Mouse (Mus musculus) adrenal gland, postnatal 25 days (tissue): ENCODE data around the gene Krt80. TPM values are rescaled to one million over a fixed set of nuclear protein-coding genes. Genes with fewer than 3 reads are reported as not detected.

ENCODE experiments used
- DNase-seq: peaks from one replicate; pipeline ENCODE4 v3.0.0; 2021; ENCODE audit warnings: mixed read lengths
- total RNA-seq: library from RNA; stranded (reverse); gene quantifications from 2 replicates; pipeline ENCODE4 v1.2.3, GENCODE M21; 2021

Gene Krt80
- total RNA-seq, 1 experiment from 2014 or later = 1.0 TPM

GRCm38 (mm10) chr15:101374879-101375278 lies 4.9 kb upstream of the Krt80 start:
- DNase-seq = peak; percentile 55

GRCm38 (mm10) chr15:101373286-101373898 lies 3.4 kb upstream of the Krt80 start:
- no peak for DNase-seq

GRCm38 (mm10) chr15:101372131-101372977 lies 2.4 kb upstream of the Krt80 start:
- DNase-seq = no peak

GRCm38 (mm10) chr15:101371141-101371985 lies 1.4 kb upstream of the Krt80 start:
- no peak for DNase-seq

- DNase-seq = peak; percentile 61
Observed at GRCm38 (mm10) chr15:101369382-101370100, 421 bp downstream of the Krt80 start.

GRCm38 (mm10) chr15:101368502-101369381 lies 1.2 kb downstream of the Krt80 start:
- DNase-seq = no peak

GRCm38 (mm10) chr15:101368015-101368414 lies 1.9 kb downstream of the Krt80 start:
- DNase-seq = no peak

- DNase-seq = no peak
Observed at GRCm38 (mm10) chr15:101367497-101367896, 2.5 kb downstream of the Krt80 start.

DNA sequence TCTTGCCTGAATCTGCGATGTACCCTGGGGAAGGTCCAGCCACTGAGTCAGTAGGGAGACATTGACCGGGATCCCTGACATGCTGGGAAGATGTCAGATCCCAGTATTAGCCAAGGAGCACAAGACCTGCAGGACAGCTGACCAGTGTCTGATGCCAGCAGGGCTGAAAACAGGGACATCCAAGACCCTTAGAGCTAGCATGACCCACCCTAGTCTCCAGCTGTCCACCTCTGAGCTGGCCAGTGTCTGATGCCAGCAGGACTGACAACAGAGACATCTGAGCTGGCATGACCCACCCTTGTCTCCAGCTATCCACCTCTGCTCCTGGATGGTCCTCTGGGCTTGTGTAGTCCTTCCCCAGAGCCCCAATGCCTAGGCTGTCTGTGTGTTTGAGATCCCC lies 3.0 kb downstream of the Krt80 start:
- no peak for DNase-seq

DNA sequence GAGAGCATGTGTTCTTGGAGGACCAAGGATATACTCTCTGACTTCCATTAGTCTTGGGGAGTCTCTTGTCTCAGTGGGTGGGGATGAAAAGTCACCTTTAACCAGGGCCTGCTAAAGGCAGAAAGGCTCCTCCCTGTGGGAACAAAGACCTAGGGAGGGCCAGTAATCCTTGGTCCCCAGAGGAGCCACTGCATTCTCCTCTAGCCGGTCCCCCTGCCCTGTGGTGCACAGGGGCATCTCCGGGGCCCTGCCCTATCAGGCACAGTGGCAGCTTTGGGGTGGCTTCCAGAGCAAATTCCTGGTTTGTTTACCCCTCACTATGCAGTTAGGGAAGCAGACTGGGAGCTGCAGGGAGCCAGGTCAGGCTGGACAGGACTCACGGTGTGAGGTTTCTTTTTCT lies 3.5 kb downstream of the Krt80 start:
- no peak for DNase-seq

DNA sequence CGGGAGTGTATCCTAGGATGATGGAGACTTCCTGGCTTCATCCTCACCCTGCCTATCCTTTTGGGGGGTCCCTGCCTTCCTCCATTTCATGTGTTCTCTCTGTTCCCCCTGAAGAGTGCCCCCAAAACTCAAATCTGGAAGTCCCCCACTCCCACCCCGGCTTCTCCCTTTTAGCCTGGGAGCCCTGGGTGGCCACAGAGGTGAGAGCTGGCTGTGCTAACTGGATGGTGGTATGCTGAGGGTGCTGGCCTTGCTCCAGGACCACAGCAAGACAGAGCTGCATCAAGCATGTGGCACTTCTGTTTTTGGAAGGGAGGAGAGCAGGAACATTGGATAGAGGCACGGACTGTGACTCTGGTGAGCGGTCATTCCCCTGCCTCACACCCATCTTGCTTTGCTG lies 4.2 kb downstream of the Krt80 start:
- DNase-seq = no peak

GRCm38 (mm10) chr15:101364891-101365671 lies 4.9 kb downstream of the Krt80 start:
- no peak for DNase-seq

GRCm38 (mm10) chr15:101364425-101364824 lies 5.5 kb downstream of the Krt80 start:
- DNase-seq = no peak

DNA sequence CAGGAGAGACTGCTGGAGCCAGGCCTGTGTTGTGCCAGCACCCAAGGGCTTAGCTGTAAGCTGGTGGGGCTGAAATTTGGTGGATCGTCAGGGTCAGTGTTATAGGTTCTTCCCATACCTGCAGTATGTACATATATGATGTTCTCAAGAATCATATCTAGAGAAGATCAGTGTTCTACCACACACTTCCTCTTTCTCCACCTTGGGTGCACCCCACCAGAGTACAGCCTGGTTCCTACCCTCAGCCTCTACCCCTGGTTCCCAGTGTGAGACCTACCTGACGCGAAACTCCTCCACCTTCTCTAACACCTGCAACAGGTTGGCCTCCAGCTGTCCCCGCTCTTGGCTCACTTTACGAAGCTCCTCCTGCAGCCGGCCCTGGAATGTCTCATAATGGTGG lies 6.0 kb downstream of the Krt80 start:
- no peak for DNase-seq

DNA sequence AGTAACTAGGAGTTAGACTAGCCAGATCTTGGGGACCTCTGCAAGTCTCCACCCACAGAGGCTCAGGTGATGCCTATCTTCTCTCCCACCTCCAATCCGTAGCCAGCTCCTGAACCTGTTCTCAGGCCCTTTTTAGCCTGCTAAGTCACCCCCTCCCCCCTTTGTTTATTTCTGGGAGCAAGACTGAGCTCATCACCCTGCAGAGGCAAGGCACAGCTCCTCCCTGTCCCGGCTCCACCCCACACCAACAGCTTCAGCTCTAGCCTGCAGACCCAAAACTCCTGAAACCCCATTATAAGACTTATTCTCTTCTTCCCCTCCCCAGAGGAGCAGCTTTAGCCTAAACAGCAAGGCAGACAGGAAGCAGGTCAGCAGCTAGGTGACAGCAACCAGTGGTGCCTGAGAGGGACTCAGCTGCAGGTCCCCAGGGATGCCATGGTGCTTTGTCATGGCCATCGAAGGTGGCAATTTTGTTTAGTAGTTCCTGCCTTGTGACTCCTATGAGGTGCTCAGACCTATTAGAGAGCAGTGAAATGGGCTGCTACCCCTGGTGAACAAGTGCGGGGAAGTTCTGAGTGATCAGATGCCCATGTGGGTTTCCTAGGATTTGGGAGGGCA lies 7.5 kb downstream of the Krt80 start:
- no peak for DNase-seq

- no peak for DNase-seq
Observed at GRCm38 (mm10) chr15:101355382-101355786, 14.6 kb downstream of the Krt80 start.

GRCm38 (mm10) chr15:101352706-101353465 lies 17.1 kb downstream of the Krt80 start:
- DNase-seq = no peak

- no peak for DNase-seq
Observed at GRCm38 (mm10) chr15:101352047-101352446, 17.9 kb downstream of the Krt80 start.
